In genomic region chr12:76594556-76594955, GRCm38 (mm10) we compare ENCODE assay signal across 9 mouse cellular contexts.
DNase-seq lines count a peak whose midpoint lies in the region; ATAC-seq and TF ChIP-seq lines count a peak whose summit lies in the region.
"Had no signal": no experiment of that assay in that cellular context is flagged by ENCODE, and none has a peak within 500 bp of the region (broad histone marks: within the 10 kb centered on the region; RNA-seq: fewer than 3 reads in every experiment).

No protein-coding gene starts in this region.

- 62% methylated on average over 3 of the region's 3 CpGs for WGBS in heart, adult 2 months
- WGBS in heart, embryonic 11.5 days (ENCODE audit: insufficient replicate concordance): 58% methylated on average over 3 of the region's 3 CpGs
- 64% methylated on average over 3 of the region's 3 CpGs for WGBS in midbrain, embryonic 11.5 days
- 71% methylated on average over 3 of the region's 3 CpGs for WGBS in midbrain, postnatal 0 days
- 64% methylated on average over 3 of the region's 3 CpGs for WGBS in liver, embryonic 13.5 days (ENCODE audit: insufficient replicate concordance)

- no peak for TF ChIP-seq POLR2A in heart, adult 2 months (IDR thresholded peaks at IDR 0.05; ENCODE audit: insufficient read depth, low read depth, low read length)

- 0 out of 2 replicates have a peak overlapping the region, but pooled peaks have one; percentile 3 for H3K9ac ChIP-seq in heart, adult 2 months (ENCODE audit: low read depth, low read length)
- no peak overlapping the region for H3K9ac ChIP-seq in heart, embryonic 11.5 days (ENCODE audit: low read depth, low read length)
- H3K9ac ChIP-seq in midbrain, embryonic 11.5 days (ENCODE audit: low read length): no peak overlapping the region
- no peak overlapping the region for H3K9ac ChIP-seq in midbrain, postnatal 0 days (replicated peaks; ENCODE audit: low read length, poor library complexity, severe bottlenecking)
- peak overlapping the region; percentile 72 for H3K9ac ChIP-seq in liver, embryonic 13.5 days
- H3K9ac ChIP-seq: neural tube, embryonic 15.5 days had no signal

- intact Hi-C loops in heart, adult 2 months (cut with DNase I): loop anchor here (5.0 kb wide), 2 partner anchors 117 to 123 kb away; no protein-coding TSS in a partner anchor

- TF ChIP-seq CTCF in heart, adult 2 months (IDR thresholded peaks at IDR 0.05): no peak
- no peak for TF ChIP-seq CTCF in midbrain, postnatal 0 days (IDR thresholded peaks at IDR 0.05)

- no peak for DNase-seq in heart, adult 2 months
- no peak for DNase-seq in midbrain, embryonic 11.5 days (ENCODE audit: low spot score, missing footprints)
- no peak for DNase-seq in midbrain, postnatal 0 days (ENCODE audit: low spot score)
- no peak for DNase-seq in liver, embryonic 13.5 days
- DNase-seq in embryo, embryonic 10.5 days (ENCODE audit: low spot score): no peak
- no peak for DNase-seq in retina, embryonic 14.5 days (ENCODE audit: low spot score)
- no peak for DNase-seq in layer of hippocampus, postnatal 36 days

- no peak for ATAC-seq in heart, embryonic 11.5 days (replicated peaks; ENCODE audit: insufficient number of reproducible peaks, low FRiP score, low TSS enrichment)
- 0 out of 2 replicates have a peak, but pooled peaks have one; percentile 27 for ATAC-seq in midbrain, embryonic 11.5 days (ENCODE audit: low FRiP score)
- ATAC-seq in midbrain, postnatal 0 days (ENCODE audit: low FRiP score): no peak
- ATAC-seq in liver, embryonic 13.5 days (ENCODE audit: low read depth): no peak; the same call in 1 of the 2 replicates

- no peaks in the 10 kb centered on the region for H3K9me3 ChIP-seq in heart, embryonic 11.5 days (replicated peaks; ENCODE audit: control insufficient read depth, low read length)
- no peaks in the 10 kb centered on the region for H3K9me3 ChIP-seq in midbrain, embryonic 11.5 days (ENCODE audit: control insufficient read depth, low read length)
- H3K9me3 ChIP-seq in midbrain, postnatal 0 days (ENCODE audit: low read length): no peaks in the 10 kb centered on the region
- H3K9me3 ChIP-seq in liver, embryonic 13.5 days (replicated peaks): no peaks in the 10 kb centered on the region
- H3K9me3 ChIP-seq: neural tube, embryonic 15.5 days had no signal

- H3K4me1 ChIP-seq in heart, adult 2 months (ENCODE audit: control insufficient read depth, insufficient read depth, low read length): peaks cover 30% of the 10 kb centered on the region
- peaks cover 5% of the 10 kb centered on the region; the same call in 1 of the 2 replicates for H3K4me1 ChIP-seq in heart, embryonic 11.5 days (ENCODE audit: control insufficient read depth, insufficient read depth, low read length)
- peaks cover 4% of the 10 kb centered on the region; the same call in 1 of the 2 replicates for H3K4me1 ChIP-seq in midbrain, embryonic 11.5 days (ENCODE audit: control insufficient read depth, insufficient read depth, low read length)
- H3K4me1 ChIP-seq in midbrain, postnatal 0 days (ENCODE audit: insufficient read depth, low read length): no peaks in the 10 kb centered on the region
- peaks cover 67% of the 10 kb centered on the region for H3K4me1 ChIP-seq in liver, embryonic 13.5 days (replicated peaks)

- no peak overlapping the region for H3K4me2 ChIP-seq in heart, embryonic 11.5 days
- H3K4me2 ChIP-seq in midbrain, embryonic 11.5 days: no peak overlapping the region
- no peak overlapping the region for H3K4me2 ChIP-seq in midbrain, postnatal 0 days (ENCODE audit: low read depth, low read length, poor library complexity, severe bottlenecking)
- peak overlapping the region; percentile 54 for H3K4me2 ChIP-seq in liver, embryonic 13.5 days
- H3K4me2 ChIP-seq: neural tube, embryonic 15.5 days had no signal

- H3K36me3 ChIP-seq in heart, adult 2 months (ENCODE audit: control insufficient read depth, insufficient read depth, low read length): no peaks in the 10 kb centered on the region
- H3K36me3 ChIP-seq in heart, embryonic 11.5 days (ENCODE audit: control insufficient read depth, insufficient read depth, low read length): no peaks in the 10 kb centered on the region
- H3K36me3 ChIP-seq in midbrain, embryonic 11.5 days (ENCODE audit: control insufficient read depth, insufficient read depth, low read length): no peaks in the 10 kb centered on the region
- peaks cover 2% of the 10 kb centered on the region; the same call in 1 of the 2 replicates for H3K36me3 ChIP-seq in midbrain, postnatal 0 days (ENCODE audit: insufficient read depth, low read length)
- H3K36me3 ChIP-seq in liver, embryonic 13.5 days: peaks cover 47% of the 10 kb centered on the region

- H3K79me2 ChIP-seq in heart, adult 2 months (replicated peaks; ENCODE audit: control insufficient read depth, insufficient read depth, low read length): no peaks in the 10 kb centered on the region

- peak overlapping the region; percentile 55 for H3K27ac ChIP-seq in heart, adult 2 months
- no peak overlapping the region for H3K27ac ChIP-seq in heart, embryonic 11.5 days (ENCODE audit: low read depth, low read length)
- H3K27ac ChIP-seq in midbrain, embryonic 11.5 days (ENCODE audit: low read depth, low read length): no peak overlapping the region
- no peak overlapping the region for H3K27ac ChIP-seq in midbrain, postnatal 0 days (ENCODE audit: low read depth, low read length)
- peak overlapping the region; percentile 96 for H3K27ac ChIP-seq in liver, embryonic 13.5 days
- H3K27ac ChIP-seq: neural tube, embryonic 15.5 days had no signal

- TF ChIP-seq EP300 in heart, adult 2 months (IDR thresholded peaks at IDR 0.05; ENCODE audit: insufficient read depth, low read depth, low read length): no peak

- no peak overlapping the region for H3K4me3 ChIP-seq in heart, adult 2 months
- H3K4me3 ChIP-seq in heart, embryonic 11.5 days (ENCODE audit: low read depth, low read length): no peak overlapping the region
- H3K4me3 ChIP-seq in midbrain, embryonic 11.5 days (ENCODE audit: low read depth, low read length): no peak overlapping the region
- H3K4me3 ChIP-seq in midbrain, postnatal 0 days (ENCODE audit: low read depth, low read length): no peak overlapping the region
- no peak overlapping the region for H3K4me3 ChIP-seq in liver, embryonic 13.5 days (replicated peaks)
- H3K4me3 ChIP-seq: neural tube, embryonic 15.5 days had no signal

- H3K27me3 ChIP-seq in heart, adult 2 months (ENCODE audit: control insufficient read depth, insufficient read depth, low read length): no peaks in the 10 kb centered on the region
- H3K27me3 ChIP-seq in heart, embryonic 11.5 days (ENCODE audit: control insufficient read depth, insufficient read depth, low read length): 0 out of 2 replicates have a peak, but pooled peaks cover 2% of the 10 kb centered on the region
- H3K27me3 ChIP-seq in midbrain, embryonic 11.5 days (ENCODE audit: control insufficient read depth, insufficient read depth, low read length): no peaks in the 10 kb centered on the region
- H3K27me3 ChIP-seq in midbrain, postnatal 0 days (ENCODE audit: insufficient read depth, low read length): no peaks in the 10 kb centered on the region
- peaks cover 6% of the 10 kb centered on the region for H3K27me3 ChIP-seq in liver, embryonic 13.5 days

Comparison
In these comparisons a context has a peak if more than half of its experiments do, and no peak if none do; other contexts are left out.
1. H3K27ac ChIP-seq: peak in heart, adult 2 months (single experiment) and liver, embryonic 13.5 days (single experiment); none in heart, embryonic 11.5 days (single experiment), midbrain, embryonic 11.5 days (single experiment) and midbrain, postnatal 0 days (single experiment).
2. H3K9ac ChIP-seq: peak in heart, adult 2 months (single experiment) and liver, embryonic 13.5 days (single experiment); none in heart, embryonic 11.5 days (single experiment), midbrain, embryonic 11.5 days (single experiment) and midbrain, postnatal 0 days (single experiment).